Mouse (Mus musculus): ENCODE measurements at regions not wholly inside any gene's neighbourhood (a gene's known extent, or its start where the extent isn't known, plus 50 kb on each side); places are given as distances from the start of the nearest gene placed in this dataset.

DNA sequence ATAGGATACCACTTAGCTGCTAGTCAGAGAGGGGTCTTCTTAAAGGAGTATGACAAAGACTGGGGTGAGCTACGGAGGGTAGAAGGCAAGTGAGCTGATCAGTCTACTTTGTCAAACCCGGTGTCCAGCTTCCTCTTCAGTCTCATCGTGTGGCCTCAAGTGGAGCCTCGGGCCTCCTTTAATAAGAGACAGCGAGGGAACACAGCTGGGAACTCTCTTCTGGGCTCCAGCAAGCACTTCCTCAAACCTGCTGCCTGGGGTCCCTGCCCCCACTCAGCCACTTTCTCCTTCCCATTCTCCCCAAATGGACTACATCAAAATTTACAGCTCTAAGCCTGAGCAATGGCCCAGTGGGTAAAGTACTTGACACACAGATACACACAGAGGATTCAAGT, 96.0 kb upstream of the Hs6st1 start:
- TF ChIP-seq GATA1 (IDR thresholded peaks at IDR 0.05; ENCODE audit: borderline replicate concordance, low read length) (no peak), FLI1 (IDR thresholded peaks at IDR 0.05; ENCODE audit: low read length) (no peak)

All from megakaryocyte, embryonic 14.5 days (primary cell).